Mouse (Mus musculus): ENCODE measurements around the gene Cpsf3. TPM values are rescaled to one million over a fixed set of nuclear protein-coding genes. Genes with fewer than 3 reads are reported as not detected.

Gene Cpsf3
- polyA plus RNA-seq, 1 experiment from 2014 or later, result 123 TPM

DNA sequence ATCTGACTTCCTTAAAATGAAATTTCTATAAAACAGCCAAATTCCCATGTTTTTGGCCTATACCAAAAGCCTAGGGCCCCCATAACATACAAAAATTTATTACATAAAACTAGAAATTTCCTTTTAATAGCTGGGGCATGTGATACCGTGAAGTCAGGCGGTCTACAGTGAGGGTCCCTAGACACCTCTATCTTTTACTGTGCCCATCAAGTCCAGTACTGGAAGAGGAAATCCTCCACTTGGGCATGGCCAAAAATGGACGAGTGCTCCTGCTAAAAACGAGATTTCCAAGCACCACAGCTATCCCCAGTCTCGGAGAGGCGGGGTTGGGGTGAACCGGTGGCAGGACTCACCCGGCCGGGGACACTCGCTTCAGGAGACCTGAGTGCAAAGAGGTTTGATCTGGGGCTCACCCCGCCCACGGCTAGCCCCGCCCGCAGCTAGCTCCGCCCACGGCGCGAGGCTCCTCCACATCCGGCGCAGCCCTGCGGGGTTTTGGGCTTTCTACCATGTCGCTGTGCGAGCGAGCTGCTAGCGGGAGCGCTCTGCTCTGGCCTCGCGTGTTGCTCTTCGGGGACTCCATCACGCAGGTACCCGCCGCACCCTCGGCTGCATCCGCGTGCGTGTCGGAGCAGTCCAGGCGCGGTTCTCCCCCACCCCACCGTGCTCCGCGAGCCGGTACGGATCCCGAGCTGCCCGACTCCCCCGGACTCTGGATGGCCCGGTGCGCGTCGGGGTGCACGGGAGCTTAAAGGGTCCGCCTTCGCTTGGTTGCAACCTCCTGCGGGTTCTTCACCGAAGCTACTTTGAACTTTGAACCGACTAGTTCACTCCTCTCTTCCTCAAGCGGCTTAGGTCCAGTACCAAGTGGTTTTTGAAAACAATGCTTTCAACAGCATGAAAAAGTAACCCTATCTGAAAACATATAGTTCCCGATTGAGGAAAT lies 31.0 kb downstream of the Cpsf3 start, which contains the start of gene Iah1:
Gene Iah1 (plus strand): TSS at position 467 of the 946 bp plus-strand sequence.
- Histone ChIP-seq H3K9ac (replicated peaks; ENCODE audit: low read length) (peak within 1 kb of the TSS; percentile 84), H3K27me3 (ENCODE audit: insufficient read depth, low read length) (no peaks in the 10 kb centered on the region), H3K36me3 (ENCODE audit: insufficient read depth, low read length) (peaks cover 31% of the 10 kb centered on the region), H3K4me3 (ENCODE audit: low read length) (peak within 1 kb of the TSS; percentile 77), H3K4me1 (ENCODE audit: insufficient read depth, low read length) (peaks cover 6% of the 10 kb centered on the region; the same call in 1 of the 2 replicates), H3K4me2 (replicated peaks; ENCODE audit: low read depth, low read length) (peak within 1 kb of the TSS; percentile 72), H3K9me3 (ENCODE audit: low read length) (no peaks in the 10 kb centered on the region), H3K27ac (ENCODE audit: low read length) (peak within 1 kb of the TSS; percentile 82)
- ATAC-seq (ENCODE audit: low FRiP score, low TSS enrichment), result peak; percentile 95
- 2% methylated on average over 59 of the region's 59 CpGs for WGBS

DNA sequence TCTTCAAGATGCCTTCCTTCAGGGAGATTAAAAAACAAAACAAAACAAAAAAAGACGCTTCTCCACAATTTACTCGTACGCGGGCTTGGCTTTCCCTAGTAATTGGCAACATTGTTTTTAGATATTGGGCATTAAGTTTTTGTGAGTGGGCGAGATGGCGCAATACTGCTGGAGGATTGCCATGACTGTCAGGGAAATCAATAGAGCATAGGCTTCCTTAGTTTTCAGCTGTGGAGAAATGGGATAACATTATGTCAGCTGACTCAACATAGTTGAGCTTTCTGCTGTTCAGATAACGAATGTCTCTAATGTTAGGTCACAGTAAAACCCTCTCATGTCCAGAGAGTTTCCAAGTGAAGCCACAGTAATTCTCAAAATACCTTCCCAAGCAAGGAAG lies 31.7 kb downstream of the Cpsf3 start:
- Histone ChIP-seq H3K36me3 (ENCODE audit: insufficient read depth, low read length) (peaks cover 32% of the 10 kb centered on the region), H3K9me3 (ENCODE audit: low read length) (no peaks in the 10 kb centered on the region), H3K27me3 (ENCODE audit: insufficient read depth, low read length) (no peaks in the 10 kb centered on the region), H3K9ac (replicated peaks; ENCODE audit: low read length) (peak overlapping the region; percentile 84), H3K4me3 (ENCODE audit: low read length) (peak overlapping the region; percentile 77), H3K4me2 (replicated peaks; ENCODE audit: low read depth, low read length) (peak overlapping the region; percentile 72), H3K27ac (ENCODE audit: low read length) (peak overlapping the region; percentile 82), H3K4me1 (ENCODE audit: insufficient read depth, low read length) (peaks cover 6% of the 10 kb centered on the region; the same call in 1 of the 2 replicates)
- 29% methylated on average over 7 of the region's 7 CpGs for whole genome bisulfite sequencing
- ATAC-seq (ENCODE audit: low FRiP score, low TSS enrichment), result no peak

GRCm38 (mm10) chr12:21318143-21318895 lies 33.1 kb downstream of the Cpsf3 start:
- H3K9me3 ChIP-seq (ENCODE audit: low read length), result no peaks in the 10 kb centered on the region
- 68% methylated on average over 12 of the region's 12 CpGs for WGBS
- no peak overlapping the region for H3K27ac ChIP-seq (ENCODE audit: low read length)
- H3K4me2 ChIP-seq (replicated peaks; ENCODE audit: low read depth, low read length), result no peak overlapping the region
- H3K4me1 ChIP-seq (ENCODE audit: insufficient read depth, low read length), result peaks cover 6% of the 10 kb centered on the region; the same call in 1 of the 2 replicates
- no peaks in the 10 kb centered on the region for H3K27me3 ChIP-seq (ENCODE audit: insufficient read depth, low read length)
- no peak overlapping the region for H3K4me3 ChIP-seq (ENCODE audit: low read length)
- no peak for ATAC-seq (ENCODE audit: low FRiP score, low TSS enrichment)
- no peak overlapping the region for H3K9ac ChIP-seq (replicated peaks; ENCODE audit: low read length)
- H3K36me3 ChIP-seq (ENCODE audit: insufficient read depth, low read length), result peaks cover 39% of the 10 kb centered on the region

DNA sequence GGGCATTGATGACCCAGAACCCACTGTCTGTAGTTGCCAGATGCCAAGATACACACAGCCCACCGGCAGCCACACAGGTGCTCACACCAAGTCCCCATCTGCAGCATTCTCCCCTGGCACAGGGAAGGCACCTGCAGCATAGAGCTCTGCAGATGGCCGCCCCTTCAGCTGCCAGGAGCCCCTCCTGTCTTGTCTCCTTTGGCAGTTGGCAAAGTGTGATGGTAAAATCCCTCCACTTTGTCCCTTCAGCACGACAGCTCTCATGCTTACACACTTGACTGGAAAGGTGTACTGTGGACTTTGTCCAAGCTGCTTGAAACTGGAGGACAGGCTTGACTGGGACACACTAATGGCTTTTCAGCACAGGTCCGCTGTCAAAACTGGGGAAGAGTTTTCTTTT lies 35.1 kb downstream of the Cpsf3 start:
- no peak for ATAC-seq (ENCODE audit: low FRiP score, low TSS enrichment)
- Histone ChIP-seq H3K4me2 (replicated peaks; ENCODE audit: low read depth, low read length) (no peak overlapping the region), H3K4me1 (ENCODE audit: insufficient read depth, low read length) (peaks cover 6% of the 10 kb centered on the region; the same call in 1 of the 2 replicates), H3K27ac (ENCODE audit: low read length) (no peak overlapping the region), H3K9me3 (ENCODE audit: low read length) (no peaks in the 10 kb centered on the region), H3K4me3 (ENCODE audit: low read length) (no peak overlapping the region), H3K36me3 (ENCODE audit: insufficient read depth, low read length) (peaks cover 41% of the 10 kb centered on the region), H3K9ac (replicated peaks; ENCODE audit: low read length) (no peak overlapping the region), H3K27me3 (ENCODE audit: insufficient read depth, low read length) (no peaks in the 10 kb centered on the region)
- WGBS, result 85% methylated on average over 4 of the region's 4 CpGs

- no peak overlapping the region for H3K9ac ChIP-seq (replicated peaks; ENCODE audit: low read length)
- H3K4me1 ChIP-seq (ENCODE audit: insufficient read depth, low read length), result peaks cover 6% of the 10 kb centered on the region; the same call in 1 of the 2 replicates
- H3K4me3 ChIP-seq (ENCODE audit: low read length), result no peak overlapping the region
- no peak overlapping the region for H3K4me2 ChIP-seq (replicated peaks; ENCODE audit: low read depth, low read length)
- no peak for ATAC-seq (ENCODE audit: low FRiP score, low TSS enrichment)
- 81% methylated on average over 9 of the region's 9 CpGs for WGBS
- no peaks in the 10 kb centered on the region for H3K9me3 ChIP-seq (ENCODE audit: low read length)
- H3K36me3 ChIP-seq (ENCODE audit: insufficient read depth, low read length), result peaks cover 48% of the 10 kb centered on the region
- H3K27me3 ChIP-seq (ENCODE audit: insufficient read depth, low read length), result no peaks in the 10 kb centered on the region
- no peak overlapping the region for H3K27ac ChIP-seq (ENCODE audit: low read length)
Observed at GRCm38 (mm10) chr12:21321170-21321569, 36.0 kb downstream of the Cpsf3 start.

- no peak overlapping the region for H3K4me2 ChIP-seq (replicated peaks; ENCODE audit: low read depth, low read length)
- no peak for ATAC-seq (ENCODE audit: low FRiP score, low TSS enrichment)
- H3K36me3 ChIP-seq (ENCODE audit: insufficient read depth, low read length), result peaks cover 58% of the 10 kb centered on the region
- WGBS, result 88% methylated on average over 4 of the region's 4 CpGs
- H3K4me1 ChIP-seq (ENCODE audit: insufficient read depth, low read length), result 0 out of 2 replicates have a peak, but pooled peaks cover under 1% of the 10 kb centered on the region
- no peak overlapping the region for H3K4me3 ChIP-seq (ENCODE audit: low read length)
- H3K27ac ChIP-seq (ENCODE audit: low read length), result no peak overlapping the region
- no peaks in the 10 kb centered on the region for H3K9me3 ChIP-seq (ENCODE audit: low read length)
- H3K9ac ChIP-seq (replicated peaks; ENCODE audit: low read length), result no peak overlapping the region
- no peaks in the 10 kb centered on the region for H3K27me3 ChIP-seq (ENCODE audit: insufficient read depth, low read length)
Observed at GRCm38 (mm10) chr12:21322296-21322695, 37.1 kb downstream of the Cpsf3 start.

- Histone ChIP-seq H3K4me1 (ENCODE audit: insufficient read depth, low read length) (no peaks in the 10 kb centered on the region), H3K4me2 (replicated peaks; ENCODE audit: low read depth, low read length) (no peak overlapping the region), H3K27me3 (ENCODE audit: insufficient read depth, low read length) (no peaks in the 10 kb centered on the region), H3K4me3 (ENCODE audit: low read length) (no peak overlapping the region), H3K9me3 (ENCODE audit: low read length) (no peaks in the 10 kb centered on the region), H3K27ac (ENCODE audit: low read length) (no peak overlapping the region), H3K36me3 (ENCODE audit: insufficient read depth, low read length) (peaks cover 62% of the 10 kb centered on the region), H3K9ac (replicated peaks; ENCODE audit: low read length) (no peak overlapping the region)
- whole genome bisulfite sequencing, result 87% methylated on average over 9 of the region's 9 CpGs
- ATAC-seq (ENCODE audit: low FRiP score, low TSS enrichment), result no peak
Observed at GRCm38 (mm10) chr12:21322856-21323255, 37.7 kb downstream of the Cpsf3 start.

GRCm38 (mm10) chr12:21324101-21324500 lies 38.9 kb downstream of the Cpsf3 start:
- Histone ChIP-seq H3K4me2 (replicated peaks; ENCODE audit: low read depth, low read length) (no peak overlapping the region), H3K27me3 (ENCODE audit: insufficient read depth, low read length) (no peaks in the 10 kb centered on the region), H3K9ac (replicated peaks; ENCODE audit: low read length) (no peak overlapping the region), H3K36me3 (ENCODE audit: insufficient read depth, low read length) (peaks cover 68% of the 10 kb centered on the region), H3K9me3 (ENCODE audit: low read length) (no peaks in the 10 kb centered on the region), H3K27ac (ENCODE audit: low read length) (no peak overlapping the region), H3K4me3 (ENCODE audit: low read length) (no peak overlapping the region), H3K4me1 (ENCODE audit: insufficient read depth, low read length) (no peaks in the 10 kb centered on the region)
- no peak for ATAC-seq (ENCODE audit: low FRiP score, low TSS enrichment)
- WGBS, result 73% methylated on average over 5 of the region's 5 CpGs

DNA sequence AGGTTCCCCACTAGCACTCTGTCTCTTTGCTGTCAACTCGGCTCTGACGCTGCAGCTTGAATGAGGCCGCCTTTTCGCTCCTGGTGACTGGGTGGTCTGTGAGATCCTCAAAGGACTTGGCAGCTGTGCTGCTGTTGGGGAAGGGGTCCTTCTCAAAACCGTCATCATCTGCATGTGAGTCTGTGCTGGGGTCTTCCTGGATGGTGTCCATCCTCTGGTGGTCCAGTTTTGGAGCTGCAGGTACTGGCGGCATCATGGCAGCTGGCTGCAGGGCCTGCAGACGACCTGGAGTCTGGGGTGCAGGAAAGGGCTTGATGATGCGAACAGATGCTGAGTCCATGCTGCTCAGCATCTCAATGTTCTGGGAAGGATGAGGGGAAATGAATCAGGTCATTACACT lies 40.1 kb downstream of the Cpsf3 start:
- Histone ChIP-seq H3K4me3 (ENCODE audit: low read length) (no peak overlapping the region), H3K36me3 (ENCODE audit: insufficient read depth, low read length) (peaks cover 73% of the 10 kb centered on the region), H3K4me1 (ENCODE audit: insufficient read depth, low read length) (no peaks in the 10 kb centered on the region), H3K27ac (ENCODE audit: low read length) (no peak overlapping the region), H3K27me3 (ENCODE audit: insufficient read depth, low read length) (no peaks in the 10 kb centered on the region), H3K9me3 (ENCODE audit: low read length) (no peaks in the 10 kb centered on the region), H3K4me2 (replicated peaks; ENCODE audit: low read depth, low read length) (no peak overlapping the region), H3K9ac (replicated peaks; ENCODE audit: low read length) (no peak overlapping the region)
- 91% methylated on average over 8 of the region's 8 CpGs for WGBS
- ATAC-seq (ENCODE audit: low FRiP score, low TSS enrichment), result no peak
